Mouse (Mus musculus) heart, embryonic 12.5 days (tissue): ENCODE results near the gene Rasgef1b. TPM values are rescaled to one million over a fixed set of nuclear protein-coding genes. Genes with fewer than 3 reads are reported as not detected.
A peak's percentile ranks its signal among the peaks of the same experiment; 100 is the strongest.

Source experiments
- ATAC-seq: fragments of 200-750 bp; cut with Nextera tagmentation; 2 replicates; pipeline ENCODE4 v1.8.0; 2017; ENCODE audit warnings: moderate TSS enrichment, moderate library complexity; ENCODE audit not compliant: insufficient number of reproducible peaks, low FRiP score
- H3K27ac ChIP-seq: fragments of 300-500 bp; sonication (generic); 2 replicates; pipeline ENCODE4 v1.5.1; 2016; ENCODE audit warnings: mild to moderate bottlenecking, moderate library complexity; ENCODE audit not compliant: poor library complexity, severe bottlenecking
- H3K27me3 ChIP-seq: fragments of 300-500 bp; sonication (generic); replicated peaks from 2 replicates; pipeline ENCODE4 v1.6.1; 2016; ENCODE audit warnings: mild to moderate bottlenecking, moderate library complexity
- H3K36me3 ChIP-seq: fragments of 300-500 bp; sonication (generic); 2 replicates; pipeline ENCODE4 v1.6.1; 2016; ENCODE audit warnings: mild to moderate bottlenecking, moderate library complexity
- H3K4me1 ChIP-seq: fragments of 300-500 bp; sonication (generic); replicated peaks from 2 replicates; pipeline ENCODE4 v1.6.1; 2016; ENCODE audit warnings: mild to moderate bottlenecking
- H3K4me2 ChIP-seq: fragments of 300-500 bp; sonication (generic); 2 replicates; pipeline ENCODE4 v1.6.1; 2016; ENCODE audit warnings: mild to moderate bottlenecking, moderate library complexity
- H3K4me3 ChIP-seq: fragments of 300-500 bp; sonication (generic); 2 replicates; pipeline ENCODE4 v1.5.1; 2016; ENCODE audit warnings: mild to moderate bottlenecking
- H3K9ac ChIP-seq: fragments of 300-500 bp; sonication (generic); 2 replicates; pipeline ENCODE4 v1.6.1; 2016; ENCODE audit warnings: mild to moderate bottlenecking, moderate library complexity
- H3K9me3 ChIP-seq: fragments of 300-500 bp; sonication (generic); replicated peaks from 2 replicates; pipeline ENCODE4 v1.6.1; 2016; ENCODE audit warnings: mild to moderate bottlenecking, moderate library complexity
- WGBS: fragments of 180-500 bp; shearing (Covaris S2); methylation state at CpG from one replicate; pipeline ENCODE4 v1.1.7; 2016; 5-methylcytosine and 5-hydroxymethylcytosine counted together
- polyA plus RNA-seq: library from polyadenylated mRNA; unstranded; fragments of >200 nt; fragmentation: Nextera tagmentation; extraction: Ambion mirVana; gene quantifications from 2 replicates; pipeline ENCODE4 v1.2.1, GENCODE M21; 2016

The Rasgef1b gene
- polyA plus RNA-seq, 1 experiment from 2014 or later, result 44.7 TPM

DNA sequence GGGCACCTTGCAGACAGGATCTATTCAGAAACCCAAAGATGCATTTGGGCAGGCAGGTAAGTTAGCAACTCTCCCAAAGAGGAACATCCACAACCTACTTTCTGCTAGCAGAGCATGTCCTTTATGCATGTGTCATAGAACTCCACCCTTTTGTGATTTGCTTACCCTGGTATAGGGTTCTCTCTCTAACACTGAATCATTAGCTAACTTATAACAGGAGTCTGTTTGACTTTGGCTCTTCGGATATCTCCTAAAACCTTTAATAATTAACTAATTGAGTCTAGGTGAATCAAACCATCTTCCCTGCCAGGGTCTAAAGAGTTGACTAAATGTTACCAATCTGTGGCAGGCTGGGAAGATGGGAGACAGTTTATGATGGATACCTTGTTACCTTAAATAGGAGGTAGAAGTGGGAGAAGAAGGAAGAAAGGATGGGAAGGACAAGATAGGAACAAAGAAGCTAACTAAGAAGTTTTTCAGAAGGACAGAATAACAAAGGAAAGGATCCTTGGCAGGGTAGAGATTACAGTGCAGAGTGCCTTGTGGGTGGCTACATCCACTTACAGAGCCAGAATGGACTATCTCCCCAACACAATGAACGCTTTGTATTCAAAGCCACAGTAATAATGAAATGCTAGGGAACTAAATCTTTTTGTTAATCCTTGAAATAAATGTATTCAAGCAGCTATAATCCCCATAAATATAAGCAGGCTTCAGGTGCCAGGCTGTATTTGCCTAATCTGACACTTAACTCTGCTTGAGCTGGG, 186.7 kb downstream of the Rasgef1b start:
- Histone ChIP-seq H3K27me3 (no peaks in the 10 kb centered on the region), H3K36me3 (no peaks in the 10 kb centered on the region), H3K9ac (no peak overlapping the region), H3K4me2 (no peak overlapping the region), H3K27ac (no peak overlapping the region), H3K9me3 (no peaks in the 10 kb centered on the region), H3K4me1 (peaks cover 21% of the 10 kb centered on the region), H3K4me3 (no peak overlapping the region)
- ATAC-seq, result no peak
- 74% methylated on average over 2 of the region's 2 CpGs for WGBS

DNA sequence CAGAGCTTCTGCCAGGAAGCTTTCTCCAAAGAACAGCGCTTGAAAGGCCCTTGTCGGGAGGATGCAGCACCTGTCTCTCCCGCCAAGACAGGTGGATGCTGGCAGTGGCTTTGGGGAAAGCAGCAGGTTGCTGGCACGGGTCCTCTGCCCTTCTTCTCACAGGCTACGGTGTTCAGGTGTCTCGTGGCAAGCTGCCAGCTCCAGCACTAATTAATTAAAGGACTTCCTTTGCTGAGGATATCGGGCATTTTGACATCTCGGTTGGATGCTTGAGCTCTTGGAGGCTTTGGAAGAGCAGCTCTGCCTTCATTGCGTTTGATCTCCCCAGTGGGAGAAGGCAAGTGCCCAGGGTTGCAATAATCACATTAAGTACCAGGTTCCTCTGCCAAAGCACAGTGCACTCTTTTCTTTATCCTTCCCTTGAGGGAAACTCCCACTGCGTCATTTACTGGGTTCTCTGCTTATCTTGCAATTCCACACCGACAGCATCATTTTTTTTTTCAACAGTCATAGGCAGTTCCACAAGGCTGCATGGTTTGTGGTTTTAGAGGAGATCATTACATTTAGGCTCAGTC, 187.5 kb downstream of the Rasgef1b start:
- Histone ChIP-seq H3K27ac (no peak overlapping the region), H3K9me3 (no peaks in the 10 kb centered on the region)

DNA sequence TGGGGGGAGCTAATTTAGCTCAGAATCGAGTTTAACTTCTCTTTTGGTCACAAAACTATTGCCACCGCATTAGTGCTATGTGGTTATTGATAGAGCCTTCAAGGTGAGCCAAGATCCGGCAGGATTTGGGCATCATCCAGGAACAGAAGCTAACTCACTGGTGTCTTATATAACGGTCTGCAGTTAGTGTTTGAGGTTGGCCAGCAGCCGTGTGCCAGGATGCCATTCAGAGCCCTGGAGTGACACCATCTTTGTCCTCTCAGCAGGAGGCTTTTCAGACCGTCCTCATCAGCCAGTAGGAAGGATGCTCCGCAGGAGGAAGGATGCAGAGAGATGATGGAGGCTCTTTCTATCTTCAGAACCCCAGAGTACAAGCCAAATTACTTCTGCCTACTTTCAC, 195.4 kb downstream of the Rasgef1b start:
- no peak for ATAC-seq
- Histone ChIP-seq H3K36me3 (no peaks in the 10 kb centered on the region), H3K4me2 (no peak overlapping the region), H3K27me3 (no peaks in the 10 kb centered on the region), H3K9ac (no peak overlapping the region), H3K9me3 (no peaks in the 10 kb centered on the region), H3K4me1 (peaks cover 7% of the 10 kb centered on the region; the same call in 1 of the 2 replicates), H3K4me3 (no peak overlapping the region), H3K27ac (no peak overlapping the region)
- 71% methylated on average over 7 of the region's 7 CpGs for WGBS

More for the DNA sequence above, 187.5 kb downstream of the Rasgef1b start:
- no peaks in the 10 kb centered on the region for H3K27me3 ChIP-seq
- H3K36me3 ChIP-seq, result no peaks in the 10 kb centered on the region
- H3K4me2 ChIP-seq, result no peak overlapping the region
- H3K4me1 ChIP-seq, result peaks cover 24% of the 10 kb centered on the region
- 46% methylated on average over 11 of the region's 11 CpGs for WGBS
- ATAC-seq, result no peak
- H3K9ac ChIP-seq, result no peak overlapping the region
- H3K4me3 ChIP-seq, result no peak overlapping the region

DNA sequence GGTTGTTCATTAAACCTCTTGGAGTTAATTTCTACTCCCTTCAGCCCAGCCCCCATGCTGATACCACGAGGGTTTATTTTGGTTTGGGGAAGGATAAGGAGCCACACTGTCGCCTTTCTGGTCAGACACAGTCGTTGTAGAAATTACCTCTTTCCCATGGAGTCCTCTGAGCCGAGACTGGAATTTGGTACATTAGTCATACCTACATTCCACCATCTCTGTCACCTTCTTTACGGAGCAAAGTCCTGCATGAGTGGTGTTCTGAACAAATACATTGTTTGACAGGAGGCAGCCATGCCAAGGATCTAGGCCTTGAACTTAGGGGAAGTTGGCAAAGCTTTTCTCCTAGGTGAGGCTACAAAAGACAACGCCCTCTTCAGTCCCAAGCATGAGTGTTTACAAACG, 202.1 kb downstream of the Rasgef1b start:
- no peak overlapping the region for H3K27ac ChIP-seq
- no peak overlapping the region for H3K9ac ChIP-seq
- H3K36me3 ChIP-seq, result no peaks in the 10 kb centered on the region
- no peak for ATAC-seq
- no peaks in the 10 kb centered on the region for H3K9me3 ChIP-seq
- H3K4me3 ChIP-seq, result no peak overlapping the region
- H3K27me3 ChIP-seq, result no peaks in the 10 kb centered on the region
- WGBS, result 51% methylated on average over 7 of the region's 7 CpGs
- H3K4me1 ChIP-seq, result peaks cover 25% of the 10 kb centered on the region
- H3K4me2 ChIP-seq, result no peak overlapping the region

DNA sequence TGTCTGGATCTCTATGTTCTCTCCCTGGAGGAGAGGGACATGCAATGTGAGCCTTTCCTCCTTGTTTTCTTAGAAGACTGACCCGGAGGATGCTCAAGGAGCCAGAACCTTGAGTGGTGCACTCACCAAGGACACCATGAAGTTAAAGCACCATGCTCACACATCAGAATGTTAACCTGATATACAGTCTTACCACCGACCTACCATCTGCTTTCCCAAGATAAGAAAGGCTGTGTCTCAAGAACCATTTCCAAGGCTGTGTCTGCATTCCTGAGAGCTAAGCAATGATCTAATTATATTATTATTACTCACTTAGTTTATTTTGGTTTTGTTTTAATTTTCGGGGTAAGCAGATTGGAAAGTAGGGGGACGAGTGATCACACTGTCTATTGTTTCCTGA, 203.2 kb downstream of the Rasgef1b start:
- no peak overlapping the region for H3K9ac ChIP-seq
- no peak overlapping the region for H3K27ac ChIP-seq
- H3K36me3 ChIP-seq, result no peaks in the 10 kb centered on the region
- H3K9me3 ChIP-seq, result no peaks in the 10 kb centered on the region
- H3K4me1 ChIP-seq, result peaks cover 32% of the 10 kb centered on the region
- no peak overlapping the region for H3K4me2 ChIP-seq
- H3K4me3 ChIP-seq, result no peak overlapping the region
- WGBS, result 46% methylated on average over 4 of the region's 4 CpGs
- H3K27me3 ChIP-seq, result no peaks in the 10 kb centered on the region
- no peak for ATAC-seq

DNA sequence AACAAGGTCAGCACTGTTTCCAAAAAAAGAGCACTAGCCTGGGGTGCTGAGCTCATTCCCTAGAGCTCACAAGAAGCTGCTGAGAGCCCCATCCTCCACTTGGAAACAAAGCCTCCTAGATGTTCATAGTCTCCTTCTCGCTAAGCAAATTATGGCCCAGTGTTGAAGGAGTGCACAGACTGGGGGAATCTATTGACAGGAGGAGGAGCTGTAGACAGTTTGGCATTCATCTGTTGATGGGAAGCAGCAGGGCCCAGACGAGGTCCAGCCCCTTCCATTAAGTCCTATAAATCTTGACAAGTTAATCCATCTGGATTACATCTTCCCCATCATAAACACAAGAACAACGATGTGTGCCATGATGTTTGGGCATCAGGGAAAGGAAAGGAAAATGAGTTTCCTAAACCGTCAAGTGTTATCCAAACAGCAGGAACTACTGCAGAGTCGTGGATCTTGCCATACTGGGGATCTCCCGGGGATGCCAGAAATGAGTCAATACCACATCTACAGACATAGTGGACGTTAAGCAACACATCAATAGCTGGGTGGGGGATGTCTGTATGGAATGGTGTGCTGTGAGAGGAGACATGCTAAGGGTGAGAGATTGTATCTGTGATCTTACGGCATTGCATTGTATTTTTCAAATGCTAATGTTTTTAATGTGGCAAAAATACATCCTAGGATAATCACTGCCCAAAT, 206.1 kb downstream of the Rasgef1b start:
- ATAC-seq, result no peak
- no peaks in the 10 kb centered on the region for H3K27me3 ChIP-seq
- peaks cover 45% of the 10 kb centered on the region for H3K4me1 ChIP-seq
- H3K9me3 ChIP-seq, result no peaks in the 10 kb centered on the region
- no peak overlapping the region for H3K9ac ChIP-seq
- 23% methylated on average over 8 of the region's 8 CpGs for WGBS
- H3K27ac ChIP-seq, result peak overlapping the region; percentile 52
- H3K4me3 ChIP-seq, result no peak overlapping the region
- H3K4me2 ChIP-seq, result 0 out of 2 replicates have a peak overlapping the region, but pooled peaks have one; percentile 23
- no peaks in the 10 kb centered on the region for H3K36me3 ChIP-seq

DNA sequence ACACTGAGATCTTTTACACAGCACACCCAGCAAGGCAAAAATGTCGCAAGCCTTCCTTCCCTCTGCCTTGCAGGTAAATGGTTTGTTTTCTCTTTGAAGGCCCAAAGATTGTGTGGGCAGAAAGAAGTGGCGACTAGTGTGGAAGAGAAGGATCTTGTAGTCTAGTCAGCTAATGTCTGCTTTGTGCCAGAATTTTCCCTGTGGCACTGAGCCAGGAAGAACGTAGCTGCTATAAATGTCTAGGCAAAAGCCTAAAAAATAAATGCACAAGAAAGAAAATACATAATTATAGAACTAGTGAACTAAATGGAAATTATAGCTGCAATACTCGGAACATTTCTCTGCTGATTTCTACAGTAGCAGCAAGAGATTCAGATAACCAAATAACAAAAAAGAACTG, 207.5 kb downstream of the Rasgef1b start:
- Histone ChIP-seq H3K9ac (no peak overlapping the region), H3K4me3 (no peak overlapping the region), H3K4me1 (peaks cover 37% of the 10 kb centered on the region), H3K4me2 (no peak overlapping the region), H3K9me3 (no peaks in the 10 kb centered on the region), H3K27ac (no peak overlapping the region; the same call in 1 of the 2 replicates), H3K27me3 (no peaks in the 10 kb centered on the region), H3K36me3 (no peaks in the 10 kb centered on the region)
- WGBS, result 53% methylated on average over 4 of the region's 4 CpGs
- ATAC-seq, result no peak

DNA sequence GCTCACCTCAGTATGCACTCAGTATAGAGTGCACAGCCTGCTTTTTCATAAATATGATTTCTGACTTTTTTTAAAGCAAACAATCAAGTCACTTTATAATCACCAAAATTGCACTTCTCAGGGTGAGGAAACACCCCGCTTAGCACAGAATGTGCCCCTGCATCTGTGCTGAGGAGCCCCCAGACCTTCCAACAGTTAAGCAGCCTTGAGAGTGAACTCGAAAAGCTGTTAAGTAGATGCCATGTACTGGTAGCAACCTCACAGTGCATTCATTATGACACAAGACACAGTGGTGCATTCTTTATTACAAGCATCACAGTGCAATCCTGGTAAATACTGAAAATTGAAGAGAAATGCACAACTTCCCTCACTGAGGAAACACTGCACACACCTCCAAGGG, 209.3 kb downstream of the Rasgef1b start:
- H3K4me2 ChIP-seq, result no peak overlapping the region
- ATAC-seq, result no peak
- H3K9ac ChIP-seq, result no peak overlapping the region
- H3K27me3 ChIP-seq, result no peaks in the 10 kb centered on the region
- peaks cover 42% of the 10 kb centered on the region for H3K4me1 ChIP-seq
- WGBS, result 74% methylated on average over 2 of the region's 2 CpGs
- H3K9me3 ChIP-seq, result no peaks in the 10 kb centered on the region
- no peak overlapping the region for H3K27ac ChIP-seq
- no peaks in the 10 kb centered on the region for H3K36me3 ChIP-seq
- H3K4me3 ChIP-seq, result no peak overlapping the region

DNA sequence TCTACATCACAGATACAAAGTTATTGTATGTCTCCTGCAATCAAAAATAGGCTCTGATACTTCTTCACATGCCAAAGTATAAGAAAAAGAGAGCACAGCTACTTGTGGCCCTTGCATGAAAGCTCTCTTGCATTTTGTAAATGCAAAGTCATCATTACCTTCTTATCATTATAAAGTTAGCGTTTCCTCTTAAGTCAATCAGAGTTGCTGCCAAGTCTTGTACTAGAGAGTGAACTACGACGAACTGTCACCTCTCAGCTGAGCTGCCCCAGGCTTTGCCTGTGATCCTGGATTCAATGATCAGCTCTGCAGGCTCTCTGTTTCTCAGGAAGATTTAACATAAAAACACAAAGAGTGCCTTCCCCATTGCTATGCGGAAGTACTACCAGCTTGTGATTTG, 209.8 kb downstream of the Rasgef1b start:
- no peak overlapping the region for H3K27ac ChIP-seq
- 30% methylated on average over 4 of the region's 4 CpGs for WGBS
- no peaks in the 10 kb centered on the region for H3K27me3 ChIP-seq
- H3K9ac ChIP-seq, result no peak overlapping the region
- H3K4me1 ChIP-seq, result peaks cover 42% of the 10 kb centered on the region
- no peak for ATAC-seq
- H3K36me3 ChIP-seq, result no peaks in the 10 kb centered on the region
- no peak overlapping the region for H3K4me2 ChIP-seq
- H3K4me3 ChIP-seq, result no peak overlapping the region
- no peaks in the 10 kb centered on the region for H3K9me3 ChIP-seq

DNA sequence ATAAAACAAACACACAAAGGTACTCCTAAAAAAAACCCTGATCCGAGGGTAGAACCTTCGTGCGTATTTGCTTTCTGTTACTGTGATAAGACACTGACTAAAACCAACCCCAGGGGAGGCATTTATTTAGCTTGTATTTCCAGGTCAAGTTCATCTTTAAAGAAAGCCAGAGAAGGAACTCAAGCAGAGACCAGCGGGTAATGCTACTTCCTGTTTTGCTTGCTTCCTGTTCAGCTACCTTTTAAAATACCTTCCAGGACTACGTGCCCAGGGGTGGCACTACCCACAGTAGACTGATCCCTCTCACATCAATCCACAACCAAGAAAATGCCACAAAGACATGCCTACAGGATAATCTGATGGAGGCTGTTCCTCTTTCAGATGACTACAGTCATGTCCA, 212.7 kb downstream of the Rasgef1b start:
- Histone ChIP-seq H3K4me2 (no peak overlapping the region), H3K27me3 (no peaks in the 10 kb centered on the region), H3K9me3 (no peaks in the 10 kb centered on the region), H3K9ac (no peak overlapping the region), H3K4me1 (peaks cover 24% of the 10 kb centered on the region), H3K4me3 (no peak overlapping the region), H3K27ac (no peak overlapping the region), H3K36me3 (no peaks in the 10 kb centered on the region)
- no peak for ATAC-seq
- WGBS, result 60% methylated on average over 5 of the region's 5 CpGs

DNA sequence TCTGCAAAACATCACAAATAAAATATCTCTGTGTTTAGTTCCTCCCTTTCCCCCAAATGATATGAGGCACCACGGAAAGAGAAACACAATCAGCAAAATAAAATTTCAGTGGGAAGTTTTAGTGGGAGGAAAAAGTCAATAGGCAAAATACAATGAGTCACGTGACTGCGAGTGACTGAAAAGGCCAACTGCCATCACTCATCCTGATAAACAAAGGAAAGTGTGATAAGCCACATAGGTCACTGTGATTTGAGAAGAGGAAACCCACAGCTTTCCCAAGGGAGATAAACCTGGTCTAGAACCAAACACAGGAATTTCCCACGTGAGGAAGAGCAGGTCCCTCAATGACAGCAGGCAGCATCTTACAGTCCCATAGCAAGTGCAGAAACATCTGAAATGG, 213.1 kb downstream of the Rasgef1b start:
- ATAC-seq, result 0 out of 2 replicates have a peak, but pooled peaks have one; percentile 33
- Histone ChIP-seq H3K27ac (no peak overlapping the region), H3K4me3 (no peak overlapping the region), H3K4me1 (peaks cover 20% of the 10 kb centered on the region), H3K9ac (no peak overlapping the region), H3K4me2 (no peak overlapping the region), H3K36me3 (no peaks in the 10 kb centered on the region), H3K9me3 (no peaks in the 10 kb centered on the region), H3K27me3 (no peaks in the 10 kb centered on the region)
- 31% methylated on average over 4 of the region's 4 CpGs for WGBS
